Mouse (Mus musculus): ENCODE measurements around the gene Ypel3.

DNA sequence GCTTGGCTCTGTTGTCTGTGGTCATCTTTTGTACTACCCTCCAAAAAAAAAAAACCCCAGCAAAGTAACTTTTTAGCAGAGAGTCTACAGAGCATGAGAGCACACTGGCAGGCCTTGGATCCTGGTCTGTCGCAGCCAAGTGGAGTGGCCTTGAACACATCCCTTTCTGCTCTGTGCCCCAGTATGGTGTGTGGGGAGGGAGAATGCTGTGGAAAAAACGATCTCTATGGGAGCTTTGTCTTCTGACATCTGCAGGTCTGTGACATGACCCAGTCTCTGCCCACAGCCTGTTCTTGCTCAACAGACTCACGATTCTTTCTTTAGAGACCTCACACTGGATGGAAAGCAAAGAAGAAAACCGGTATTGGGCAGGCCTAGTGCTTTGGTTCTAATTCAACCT, 15.8 kb upstream of the Ypel3 start:
- TF ChIP-seq CTCF (IDR thresholded peaks at IDR 0.05; ENCODE audit: borderline replicate concordance, insufficient read depth, low read length) (no peak), POLR2A (IDR thresholded peaks at IDR 0.05; ENCODE audit: low read depth, low read length) (no peak)

Data from embryonic fibroblast, embryonic 13.5 days (primary cell).